Mouse (Mus musculus): Measurements from ENCODE around the gene Minpp1. TPM values are rescaled to one million over a fixed set of nuclear protein-coding genes. Genes with fewer than 3 reads are reported as not detected.
"Not testable (repeated sequence)": the region's sequence is repeated elsewhere in the genome, so short reads cannot be mapped to it uniquely, and the experiment has no call there.

The Minpp1 gene
- total and polyA plus RNA-seq, 2 experiments from 2014 or later = 70.2 to 92.6 TPM

GRCm38 (mm10) chr19:32486106-32486724, 646 bp downstream of the Minpp1 start:
- WGBS = under 1% methylated on average over 41 of the region's 47 CpGs

GRCm38 (mm10) chr19:32487595-32488255, 2.2 kb downstream of the Minpp1 start:
- 0 out of 2 replicates have a peak overlapping the region, but pooled peaks have one; percentile 68 for H3K4me3 ChIP-seq (ENCODE audit: low read depth, low read length)
- no peaks in the 10 kb centered on the region for H3K27me3 ChIP-seq (ENCODE audit: insufficient read depth, low read length)
- H3K9ac ChIP-seq (replicated peaks; ENCODE audit: low read length, poor library complexity, severe bottlenecking) = no peak overlapping the region
- peaks cover 6% of the 10 kb centered on the region for H3K36me3 ChIP-seq (ENCODE audit: insufficient read depth, low read length)
- DNase-seq (ENCODE audit: low spot score) (no peak), ATAC-seq (ENCODE audit: low FRiP score) (no peak)
- TF ChIP-seq CTCF (IDR thresholded peaks at IDR 0.05) = no peak
- WGBS = 87% methylated on average over 8 of the region's 8 CpGs
- H3K4me2 ChIP-seq (ENCODE audit: low read depth, low read length, poor library complexity, severe bottlenecking) = peak overlapping the region; percentile 73
- H3K4me1 ChIP-seq (ENCODE audit: insufficient read depth, low read length) = peaks cover 9% of the 10 kb centered on the region; the same call in 1 of the 2 replicates
- H3K9me3 ChIP-seq (ENCODE audit: low read length) = no peaks in the 10 kb centered on the region
- H3K27ac ChIP-seq (ENCODE audit: low read depth, low read length) = no peak overlapping the region

More at GRCm38 (mm10) chr19:32486106-32486724, 646 bp downstream of the Minpp1 start:
- not testable (repeated sequence) for H3K27me3 ChIP-seq (ENCODE audit: insufficient read depth, low read length); H3K9me3 ChIP-seq (ENCODE audit: low read length); H3K36me3 ChIP-seq (ENCODE audit: insufficient read depth, low read length); H3K4me1 ChIP-seq (ENCODE audit: insufficient read depth, low read length)
- peak; percentile 60 for DNase-seq (ENCODE audit: low spot score)
- H3K27ac ChIP-seq (ENCODE audit: low read depth, low read length) = peak overlapping the region; percentile 81
- TF ChIP-seq CTCF (IDR thresholded peaks at IDR 0.05) = peak; percentile 61
- peak overlapping the region; percentile 73 for H3K4me2 ChIP-seq (ENCODE audit: low read depth, low read length, poor library complexity, severe bottlenecking)
- H3K4me3 ChIP-seq (ENCODE audit: low read depth, low read length) = peak overlapping the region; percentile 68
- H3K9ac ChIP-seq (replicated peaks; ENCODE audit: low read length, poor library complexity, severe bottlenecking) = peak overlapping the region; percentile 81
- ATAC-seq (ENCODE audit: low FRiP score) = peak; percentile 82

GRCm38 (mm10) chr19:32489166-32489895, 3.8 kb downstream of the Minpp1 start:
- Histone ChIP-seq H3K4me1 (ENCODE audit: insufficient read depth, low read length) (peaks cover 9% of the 10 kb centered on the region; the same call in 1 of the 2 replicates), H3K4me3 (ENCODE audit: low read depth, low read length) (no peak overlapping the region), H3K9ac (replicated peaks; ENCODE audit: low read length, poor library complexity, severe bottlenecking) (no peak overlapping the region), H3K27me3 (ENCODE audit: insufficient read depth, low read length) (no peaks in the 10 kb centered on the region), H3K4me2 (ENCODE audit: low read depth, low read length, poor library complexity, severe bottlenecking) (no peak overlapping the region), H3K27ac (ENCODE audit: low read depth, low read length) (no peak overlapping the region), H3K9me3 (ENCODE audit: low read length) (no peaks in the 10 kb centered on the region), H3K36me3 (ENCODE audit: insufficient read depth, low read length) (peaks cover 6% of the 10 kb centered on the region)
- TF ChIP-seq CTCF (IDR thresholded peaks at IDR 0.05) = no peak
- no peak for ATAC-seq (ENCODE audit: low FRiP score)
- 93% methylated on average over 12 of the region's 12 CpGs for WGBS
- DNase-seq (ENCODE audit: low spot score) = no peak

GRCm38 (mm10) chr19:32490976-32491375, 5.4 kb downstream of the Minpp1 start:
- Histone ChIP-seq H3K27me3 (ENCODE audit: insufficient read depth, low read length) (no peaks in the 10 kb centered on the region), H3K4me3 (ENCODE audit: low read depth, low read length) (no peak overlapping the region), H3K9me3 (ENCODE audit: low read length) (no peaks in the 10 kb centered on the region), H3K4me2 (ENCODE audit: low read depth, low read length, poor library complexity, severe bottlenecking) (no peak overlapping the region), H3K4me1 (ENCODE audit: insufficient read depth, low read length) (peaks cover 9% of the 10 kb centered on the region; the same call in 1 of the 2 replicates), H3K9ac (replicated peaks; ENCODE audit: low read length, poor library complexity, severe bottlenecking) (no peak overlapping the region), H3K27ac (ENCODE audit: low read depth, low read length) (no peak overlapping the region), H3K36me3 (ENCODE audit: insufficient read depth, low read length) (peaks cover 12% of the 10 kb centered on the region)
- WGBS = 100% methylated on average over 2 of the region's 2 CpGs
- ATAC-seq (ENCODE audit: low FRiP score) = no peak
- no peak for DNase-seq (ENCODE audit: low spot score)
- no peak for TF ChIP-seq CTCF (IDR thresholded peaks at IDR 0.05)

- peaks cover 13% of the 10 kb centered on the region for H3K36me3 ChIP-seq (ENCODE audit: insufficient read depth, low read length)
- no peak overlapping the region for H3K4me2 ChIP-seq (ENCODE audit: low read depth, low read length, poor library complexity, severe bottlenecking)
- no peak overlapping the region for H3K9ac ChIP-seq (replicated peaks; ENCODE audit: low read length, poor library complexity, severe bottlenecking)
- ATAC-seq (ENCODE audit: low FRiP score) (no peak), DNase-seq (ENCODE audit: low spot score) (no peak)
- no peaks in the 10 kb centered on the region for H3K27me3 ChIP-seq (ENCODE audit: insufficient read depth, low read length)
- no peak overlapping the region for H3K27ac ChIP-seq (ENCODE audit: low read depth, low read length)
- no peaks in the 10 kb centered on the region for H3K9me3 ChIP-seq (ENCODE audit: low read length)
- H3K4me3 ChIP-seq (ENCODE audit: low read depth, low read length) = no peak overlapping the region
- 95% methylated on average over 3 of the region's 3 CpGs for WGBS
- H3K4me1 ChIP-seq (ENCODE audit: insufficient read depth, low read length) = peaks cover under 1% of the 10 kb centered on the region; the same call in 1 of the 2 replicates
- peak; percentile 21; the same call in 1 of the 2 replicates for TF ChIP-seq CTCF (IDR thresholded peaks at IDR 0.05)
Observed at GRCm38 (mm10) chr19:32492339-32492738, 6.8 kb downstream of the Minpp1 start.
